Mouse (Mus musculus) liver, adult 10 weeks (tissue): ENCODE measurements around the gene Prrc2a. TPM values are rescaled to one million over a fixed set of nuclear protein-coding genes. Genes with fewer than 3 reads are reported as not detected.

Source experiments
- polyA plus RNA-seq: library from polyadenylated mRNA; stranded (reverse); fragments of 350-450 nt; fragmentation: Illumina TruSeq; extraction: RNeasy Lipid Tissue Mini Kit (QIAGEN cat#74804); gene quantifications from one replicate; pipeline ENCODE4 v1.2.3, GENCODE M21; 2014; ENCODE audit warnings: low read depth, low replicate concordance

Gene Prrc2a
- polyA plus RNA-seq, result 3.7 TPM

GRCm38 (mm10) chr17:35164568-35165450 is at the start of gene Prrc2a:
Gene Prrc2a, minus strand, starts transcription at chr17:35164897.

GRCm38 (mm10) chr17:35204494-35205379 is 40.0 kb upstream of the Prrc2a start, which contains the start of gene Lta:
Gene Lta, minus strand, starts transcription at chr17:35205351.

GRCm38 (mm10) chr17:35201787-35202186 is 37.1 kb upstream of the Prrc2a start, which contains the start of gene Tnf:
Gene Tnf, minus strand, starts transcription at chr17:35202007.

GRCm38 (mm10) chr17:35193881-35194843 is 29.5 kb upstream of the Prrc2a start, which contains the start of gene Ltb:
Gene Ltb, plus strand, starts transcription at chr17:35194439.

GRCm38 (mm10) chr17:35187959-35188610 is 23.4 kb upstream of the Prrc2a start, which contains the start of gene Lst1:
Gene Lst1, minus strand, starts transcription at chr17:35188439.

GRCm38 (mm10) chr17:35175968-35176367 is 11.3 kb upstream of the Prrc2a start, which contains the start of gene Aif1:
Gene Aif1, minus strand, starts transcription at chr17:35176068.

GRCm38 (mm10) chr17:35134801-35135590 is 29.7 kb downstream of the Prrc2a start, which contains the start of gene Bag6:
Gene Bag6, plus strand, starts transcription at chr17:35135178.

GRCm38 (mm10) chr17:35131500-35132173 is 33.1 kb downstream of the Prrc2a start, which contains the start of gene Apom:
Gene Apom, minus strand, starts transcription at chr17:35132050.

GRCm38 (mm10) chr17:35126206-35126611 is 38.5 kb downstream of the Prrc2a start, which contains the start of gene D17H6S53E:
Gene D17H6S53E, plus strand, starts transcription at chr17:35126373.

GRCm38 (mm10) chr17:35121871-35122303 is 42.8 kb downstream of the Prrc2a start, which contains the start of gene Csnk2b:
Gene Csnk2b, minus strand, starts transcription at chr17:35122053.

GRCm38 (mm10) chr17:35121143-35121799 is 43.4 kb downstream of the Prrc2a start, which contains the start of gene Gpank1:
Gene Gpank1, plus strand, starts transcription at chr17:35121455.

GRCm38 (mm10) chr17:35115046-35116019 is 49.4 kb downstream of the Prrc2a start, which contains the start of gene Ly6g5b:
Gene Ly6g5b, minus strand, starts transcription at chr17:35115428.

GRCm38 (mm10) chr17:35108097-35108496 is 56.6 kb downstream of the Prrc2a start, which contains the start of gene Ly6g5c:
Gene Ly6g5c, plus strand, starts transcription at chr17:35108279.

